In the genomic region with DNA sequence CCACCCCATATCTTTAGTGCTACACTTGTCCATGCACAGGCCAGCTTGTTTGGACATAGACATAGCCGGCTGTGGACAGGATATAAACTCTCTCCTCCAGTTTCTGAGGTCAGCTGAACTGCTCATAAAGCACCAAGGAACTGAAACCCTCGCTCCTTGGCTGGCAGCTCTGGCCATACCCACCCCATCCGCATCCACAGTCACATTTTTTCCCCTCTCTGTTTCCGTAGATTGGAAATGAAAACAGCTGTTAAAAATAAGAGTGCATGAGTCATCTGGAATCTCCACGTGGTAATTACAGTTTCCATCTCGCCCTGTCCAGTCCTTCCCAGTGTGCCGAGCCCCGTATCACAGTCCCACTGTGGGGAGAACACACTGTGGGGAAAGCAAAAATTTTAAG, we compare ENCODE assay signal across 7 mouse cellular contexts.
DNase-seq lines count a peak whose midpoint lies in the region; ATAC-seq and TF ChIP-seq lines count a peak whose summit lies in the region.

No protein-coding gene starts in this region.

- no peaks in the 10 kb centered on the region for H3K36me3 ChIP-seq in liver, adult 2 months (ENCODE audit: control insufficient read depth, insufficient read depth, low read length)
- H3K36me3 ChIP-seq in liver, embryonic 12.5 days, result no peaks in the 10 kb centered on the region
- no peaks in the 10 kb centered on the region for H3K36me3 ChIP-seq in small intestine, adult 2 months (ENCODE audit: control insufficient read depth, insufficient read depth, low read length)
- H3K36me3 ChIP-seq in hindbrain, embryonic 10.5 days, result no peaks in the 10 kb centered on the region

- no peaks in the 10 kb centered on the region for H3K79me2 ChIP-seq in liver, adult 2 months (ENCODE audit: control insufficient read depth, insufficient read depth, low read length)

- no peak for TF ChIP-seq CTCF in liver, adult 2 months (IDR thresholded peaks at IDR 0.05; ENCODE audit: low read depth, low read length)
- no peak for TF ChIP-seq CTCF in small intestine, adult 2 months (IDR thresholded peaks at IDR 0.05; ENCODE audit: extremely low read depth, insufficient read length, insufficient replicate concordance, low read depth, low read length)

- no peak overlapping the region for H3K4me2 ChIP-seq in liver, embryonic 12.5 days

- no peaks in the 10 kb centered on the region for H3K9me3 ChIP-seq in liver, embryonic 12.5 days (replicated peaks)
- H3K9me3 ChIP-seq in hindbrain, embryonic 10.5 days, result no peaks in the 10 kb centered on the region

- H3K27ac ChIP-seq in liver, adult 2 months (replicated peaks; ENCODE audit: insufficient read depth, low read depth, low read length), result no peak overlapping the region; the same call in 1 of the 2 replicates
- no peak overlapping the region for H3K27ac ChIP-seq in liver, embryonic 12.5 days
- peak overlapping the region; percentile 27; the same call in 1 of the 2 replicates for H3K27ac ChIP-seq in small intestine, adult 2 months (ENCODE audit: insufficient read depth, low read depth, low read length)
- H3K27ac ChIP-seq in hindbrain, embryonic 10.5 days, result no peak overlapping the region

- intact Hi-C loops in heart, postnatal 36 days (cut with DNase I), result loop anchor here (5.0 kb wide), 2 partner anchors 64 to 114 kb away; a partner anchor contains a TSS

- H3K4me1 ChIP-seq in liver, adult 2 months (ENCODE audit: control insufficient read depth, insufficient read depth, low read length), result peaks cover 5% of the 10 kb centered on the region
- H3K4me1 ChIP-seq in liver, embryonic 12.5 days, result peaks cover 3% of the 10 kb centered on the region; the same call in 1 of the 2 replicates
- H3K4me1 ChIP-seq in small intestine, adult 2 months (ENCODE audit: control insufficient read depth, insufficient read depth, insufficient read length, low read length), result no peaks in the 10 kb centered on the region; the same call in 1 of the 2 replicates
- peaks cover 19% of the 10 kb centered on the region for H3K4me1 ChIP-seq in hindbrain, embryonic 10.5 days (replicated peaks)

- WGBS in liver, adult 2 months, result 70% methylated on average over 8 of the region's 8 CpGs
- WGBS in liver, embryonic 12.5 days (ENCODE audit: insufficient replicate concordance), result 57% methylated on average over 8 of the region's 8 CpGs
- WGBS in small intestine, adult 2 months, result 39% methylated on average over 8 of the region's 8 CpGs
- 64% methylated on average over 8 of the region's 8 CpGs for WGBS in hindbrain, embryonic 10.5 days

- DNase-seq in liver, adult 2 months (ENCODE audit: extremely low read depth, low read depth, low spot score), result peak; percentile 32
- DNase-seq in gastrocnemius, adult 18-20 months (ENCODE audit: low spot score), result peak; percentile 76
- peak; percentile 35 to 62 for DNase-seq in heart, postnatal 36 days
- DNase-seq in hindbrain, embryonic 10.5 days (ENCODE audit: low spot score), result no peak
- DNase-seq in urinary bladder, postnatal 10 days (ENCODE audit: low spot score), result no peak

- ATAC-seq in liver, embryonic 12.5 days, result no peak

- H3K4me3 ChIP-seq in liver, adult 2 months (ENCODE audit: insufficient read depth, low read depth, low read length), result no peak overlapping the region
- no peak overlapping the region for H3K4me3 ChIP-seq in liver, embryonic 12.5 days
- no peak overlapping the region for H3K4me3 ChIP-seq in small intestine, adult 2 months (ENCODE audit: low read depth, low read length)
- H3K4me3 ChIP-seq in hindbrain, embryonic 10.5 days, result no peak overlapping the region

- H3K9ac ChIP-seq in liver, adult 2 months (ENCODE audit: low read depth, low read length), result no peak overlapping the region
- H3K9ac ChIP-seq in liver, embryonic 12.5 days, result no peak overlapping the region

- no peak for TF ChIP-seq POLR2A in liver, adult 2 months (IDR thresholded peaks at IDR 0.05; ENCODE audit: extremely low read depth, insufficient read depth, low read length)
- TF ChIP-seq POLR2A in small intestine, adult 2 months (IDR thresholded peaks at IDR 0.05; ENCODE audit: low read depth, low read length), result no peak

- H3K27me3 ChIP-seq in liver, adult 2 months (ENCODE audit: control insufficient read depth, insufficient read depth, low read length), result no peaks in the 10 kb centered on the region
- H3K27me3 ChIP-seq in liver, embryonic 12.5 days (replicated peaks), result no peaks in the 10 kb centered on the region
- no peaks in the 10 kb centered on the region for H3K27me3 ChIP-seq in small intestine, adult 2 months (ENCODE audit: control insufficient read depth, insufficient read depth, low read length)
- no peaks in the 10 kb centered on the region for H3K27me3 ChIP-seq in hindbrain, embryonic 10.5 days (ENCODE audit: insufficient read depth, poor library complexity, severe bottlenecking)

Comparison
In these comparisons a context has a peak if more than half of its experiments do, and no peak if none do; other contexts are left out.
1. DNase-seq: peak in liver, adult 2 months (single experiment), gastrocnemius, adult 18-20 months (single experiment) and heart, postnatal 36 days (2 of 2); none in hindbrain, embryonic 10.5 days (single experiment) and urinary bladder, postnatal 10 days (single experiment).